Mouse (Mus musculus) left cerebral cortex, adult 11 months (tissue): ENCODE data around the gene Cog2.

ENCODE experiments used
- DNase-seq: peaks from one replicate; pipeline ENCODE4 v3.0.0; 2022; ENCODE audit warnings: low spot score

Gene Cog2

DNA sequence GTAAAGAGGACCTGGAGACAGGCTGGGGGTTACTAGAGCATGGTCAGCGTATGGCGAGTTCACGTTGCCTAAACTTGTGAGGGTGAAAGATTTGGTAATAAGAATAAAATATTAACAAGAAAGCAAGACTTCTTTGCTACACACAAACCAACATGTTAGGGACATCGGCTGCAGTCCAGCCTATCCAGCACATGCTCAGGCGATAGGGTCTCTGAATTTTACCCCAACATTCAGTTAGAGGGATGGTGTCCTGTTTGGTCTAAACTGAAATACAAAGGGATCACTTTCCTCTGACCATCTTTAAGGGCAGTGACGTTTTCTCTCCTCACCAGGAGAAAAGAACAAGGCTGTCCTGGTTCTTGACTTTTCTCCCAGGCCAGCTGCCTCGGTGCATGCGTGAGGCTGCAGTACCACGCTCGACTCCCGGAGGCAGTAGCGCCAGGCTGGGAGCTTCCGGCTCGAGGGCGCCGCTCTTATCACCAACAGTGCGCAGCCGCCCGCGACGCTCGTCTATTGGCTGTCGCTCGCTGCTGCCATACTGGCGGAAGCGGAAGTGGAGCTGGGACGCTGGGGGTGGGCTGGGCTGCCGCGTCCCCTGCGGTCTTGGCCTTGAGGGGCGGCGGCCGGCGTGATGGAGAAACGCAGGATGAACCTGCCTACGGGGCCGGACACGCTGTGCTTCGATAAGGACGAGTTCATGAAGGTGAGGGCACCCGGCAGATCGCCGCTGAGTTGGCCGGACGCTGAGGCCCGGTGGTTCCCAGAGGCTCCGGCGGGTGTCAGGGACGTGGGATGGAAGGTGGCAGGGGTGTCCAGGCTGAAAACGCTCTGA lies at the start of gene Cog2:
TSS of gene Cog2 (plus strand) at position 519 of the 832 bp plus-strand sequence.
- DNase-seq, result peak; percentile 82

GRCm38 (mm10) chr8:124475690-124476089 lies 44.9 kb upstream of the Cog2 start:
- DNase-seq, result no peak

DNA sequence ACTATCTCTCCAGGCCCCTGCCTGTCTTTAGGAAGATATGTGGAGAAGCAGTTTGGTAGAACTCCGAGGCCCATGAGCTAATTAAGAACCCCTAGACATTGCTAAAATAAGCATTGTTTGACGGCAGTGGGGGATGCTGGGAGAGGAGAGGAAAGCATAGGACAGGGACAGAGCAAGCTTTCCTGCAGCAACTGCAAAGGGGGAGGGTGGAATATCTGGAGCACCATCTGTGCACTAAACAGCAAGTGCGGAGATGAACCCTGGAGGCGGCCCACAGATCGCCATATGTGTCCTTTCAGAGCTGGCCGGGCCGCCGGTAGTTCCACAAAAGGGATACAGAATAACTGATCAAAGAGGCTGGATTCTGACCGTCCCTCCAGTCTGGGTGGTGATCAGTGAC lies 43.9 kb upstream of the Cog2 start:
- peak; percentile 69 for DNase-seq

DNA sequence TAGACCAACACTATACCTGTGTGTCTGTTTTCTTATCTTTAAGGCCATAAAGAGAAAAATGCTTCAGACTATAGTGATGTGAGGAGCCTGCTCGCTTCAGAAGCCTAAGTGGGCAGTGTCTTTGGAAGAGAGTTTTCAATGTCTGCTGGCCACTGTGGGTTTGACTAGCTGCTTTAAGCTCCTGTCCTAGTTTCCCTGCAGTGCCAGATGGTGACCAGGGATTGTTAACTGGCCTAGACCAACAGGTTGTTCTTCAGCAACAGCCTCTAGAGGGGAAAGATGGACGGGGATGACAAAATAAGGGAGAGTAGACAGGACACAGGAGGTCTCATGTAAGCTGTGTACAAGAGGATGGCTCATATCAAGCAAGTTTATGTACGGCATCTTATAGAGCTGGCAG lies 41.3 kb upstream of the Cog2 start:
- no peak for DNase-seq

DNA sequence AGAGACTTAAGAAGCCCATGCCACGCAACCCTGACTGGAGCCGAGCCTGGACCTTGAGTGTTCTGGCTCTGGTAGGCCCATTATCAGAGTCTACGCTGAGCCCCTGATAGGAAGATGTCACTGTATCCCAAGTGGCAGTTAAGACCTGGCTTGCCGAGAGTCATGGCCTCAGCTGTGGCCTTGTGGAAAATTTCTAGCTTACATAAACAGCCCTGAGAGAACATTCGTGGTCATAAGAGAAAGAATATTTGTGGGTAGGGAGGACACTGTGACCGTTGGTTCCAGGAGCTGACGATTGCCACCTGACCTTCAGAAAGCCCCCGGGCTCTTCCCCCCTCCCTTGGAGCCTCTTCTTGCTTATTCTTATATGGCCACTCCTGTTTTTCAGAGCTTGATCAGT lies 40.2 kb upstream of the Cog2 start:
- no peak for DNase-seq

DNA sequence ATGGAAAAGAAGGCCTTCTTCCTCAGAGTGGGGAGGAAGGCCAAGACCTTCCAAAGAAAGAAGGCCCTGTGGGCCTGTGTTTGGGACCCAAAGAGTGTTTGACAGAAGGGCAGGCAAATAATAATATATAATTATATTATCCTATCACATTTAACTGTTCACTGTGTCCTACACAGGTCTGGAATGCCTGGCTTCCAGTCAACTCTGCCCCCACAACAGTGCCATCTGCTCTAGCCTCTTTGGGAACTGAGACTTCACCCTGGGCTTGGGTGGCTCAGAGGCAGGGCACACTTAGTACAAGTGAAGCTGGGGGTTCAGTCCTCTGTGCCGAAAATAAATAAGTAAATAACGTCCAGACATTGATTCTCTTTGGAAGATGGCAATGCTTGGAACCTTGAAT lies 37.8 kb upstream of the Cog2 start:
- DNase-seq, result no peak

DNA sequence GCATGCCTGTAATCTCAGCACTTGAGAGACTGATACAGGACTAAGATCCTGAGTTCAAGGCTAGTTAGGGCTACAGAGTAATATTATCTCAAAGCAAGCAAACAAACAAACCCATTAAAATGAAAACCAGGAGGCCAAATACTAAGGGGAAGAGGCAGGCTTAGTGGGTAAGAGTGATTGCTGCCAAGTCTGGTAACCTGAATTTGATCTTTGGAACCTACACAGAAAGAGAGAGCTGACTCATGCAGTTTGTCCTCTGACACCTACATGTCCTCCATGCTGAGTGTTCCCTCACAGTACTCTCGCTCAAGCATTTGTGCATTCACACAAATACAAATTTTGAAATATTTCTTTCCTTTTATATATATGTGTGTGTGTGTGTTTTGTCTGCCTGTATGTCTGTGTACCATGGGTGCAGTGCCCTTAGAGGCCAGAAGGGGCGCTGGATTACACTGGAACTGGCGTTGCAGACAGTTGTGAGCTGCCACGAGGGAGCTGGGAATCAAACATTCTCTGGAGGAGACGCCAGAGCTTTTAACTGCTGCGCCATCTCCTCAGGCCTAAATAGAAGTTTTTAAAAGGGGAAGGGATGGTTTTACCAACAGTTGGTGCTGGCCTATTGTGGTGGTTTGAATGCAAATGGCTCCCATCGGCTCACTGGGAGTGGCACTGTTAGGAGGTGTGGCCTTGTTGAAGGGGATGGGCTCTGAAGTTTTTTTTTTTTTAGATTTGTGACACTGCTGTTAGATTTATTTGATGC lies 37.0 kb upstream of the Cog2 start:
- no peak for DNase-seq

GRCm38 (mm10) chr8:124489311-124489710 lies 31.3 kb upstream of the Cog2 start:
- DNase-seq, result no peak

GRCm38 (mm10) chr8:124489786-124490185 lies 30.8 kb upstream of the Cog2 start:
- no peak for DNase-seq

DNA sequence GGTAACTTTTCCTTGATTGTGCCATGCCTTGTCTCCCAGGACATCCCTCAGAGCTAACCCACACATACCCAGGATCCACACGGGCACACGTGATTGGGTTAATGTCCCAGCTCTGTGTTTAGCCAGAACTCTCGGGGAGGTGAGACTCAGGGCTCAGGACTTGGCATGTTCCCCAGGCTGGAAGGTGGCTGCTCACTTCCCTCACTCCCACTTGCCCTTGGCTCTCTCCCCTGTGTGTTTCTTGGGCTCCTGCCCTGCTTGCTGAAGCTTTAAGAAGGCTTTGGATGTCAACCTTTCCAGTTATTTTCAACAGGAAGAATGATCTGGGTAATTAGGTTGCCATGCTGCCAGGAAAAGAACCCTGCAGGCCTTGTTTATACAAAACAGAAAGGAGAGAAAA lies 26.2 kb upstream of the Cog2 start:
- DNase-seq, result no peak

GRCm38 (mm10) chr8:124494955-124495354 lies 25.6 kb upstream of the Cog2 start:
- DNase-seq, result no peak

GRCm38 (mm10) chr8:124495676-124496075 lies 24.9 kb upstream of the Cog2 start:
- DNase-seq, result no peak

GRCm38 (mm10) chr8:124496266-124496665 lies 24.3 kb upstream of the Cog2 start:
- no peak for DNase-seq

- no peak for DNase-seq
Measured at GRCm38 (mm10) chr8:124496871-124497270, 23.7 kb upstream of the Cog2 start.

DNA sequence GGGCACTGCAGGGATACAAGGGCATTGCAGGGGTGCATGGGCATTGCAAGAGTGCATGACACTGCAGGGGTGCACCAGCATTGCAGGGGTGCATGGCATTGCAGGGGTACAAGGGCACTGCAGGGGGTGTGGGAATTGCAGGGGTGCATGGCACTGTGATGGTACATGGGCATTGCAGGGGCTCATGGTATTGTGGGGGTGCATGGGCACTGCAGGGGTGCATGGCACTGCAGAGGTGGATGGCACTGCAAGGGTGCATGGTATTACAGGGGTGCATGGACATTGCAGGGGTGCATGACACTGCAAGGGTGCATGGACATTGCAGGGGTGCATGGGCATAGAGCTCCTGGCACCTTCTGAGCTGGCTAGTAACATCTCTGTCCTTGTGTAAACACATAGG lies 22.2 kb upstream of the Cog2 start:
- no peak for DNase-seq

DNA sequence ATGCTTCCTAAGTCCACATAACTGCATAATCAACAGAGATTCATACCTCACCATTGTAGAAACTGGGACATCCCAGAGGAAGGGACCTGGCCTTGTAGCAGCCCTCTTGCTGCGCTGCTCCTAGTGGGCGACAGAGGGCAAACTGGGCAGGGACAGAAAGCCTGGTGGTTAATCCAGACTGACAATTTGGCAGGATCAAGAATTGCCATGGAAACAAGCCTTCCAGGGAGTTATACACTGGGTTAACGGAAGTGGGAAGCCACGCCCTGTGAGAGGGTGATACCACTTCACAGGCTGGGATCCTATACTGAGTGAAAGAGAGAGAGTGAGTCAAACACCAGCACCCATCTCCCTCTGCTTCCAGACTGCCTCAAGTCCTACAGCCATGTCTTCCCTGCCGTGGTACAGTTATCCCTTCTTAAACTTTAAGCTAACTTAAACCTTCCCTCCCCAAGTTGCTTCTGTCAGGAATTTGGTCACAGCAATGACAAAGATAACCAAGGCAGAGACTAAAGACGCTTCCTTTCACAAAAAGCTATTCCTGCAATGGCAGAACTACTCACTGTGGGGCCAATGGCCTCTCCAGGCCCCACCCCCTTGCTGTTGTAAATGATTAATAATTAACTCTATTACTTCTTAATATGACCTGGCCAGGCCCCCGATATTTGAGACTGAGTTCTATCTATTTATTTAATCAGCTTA lies 21.2 kb upstream of the Cog2 start:
- DNase-seq, result no peak

GRCm38 (mm10) chr8:124499938-124500239 lies 20.7 kb upstream of the Cog2 start:
- no peak for DNase-seq

DNA sequence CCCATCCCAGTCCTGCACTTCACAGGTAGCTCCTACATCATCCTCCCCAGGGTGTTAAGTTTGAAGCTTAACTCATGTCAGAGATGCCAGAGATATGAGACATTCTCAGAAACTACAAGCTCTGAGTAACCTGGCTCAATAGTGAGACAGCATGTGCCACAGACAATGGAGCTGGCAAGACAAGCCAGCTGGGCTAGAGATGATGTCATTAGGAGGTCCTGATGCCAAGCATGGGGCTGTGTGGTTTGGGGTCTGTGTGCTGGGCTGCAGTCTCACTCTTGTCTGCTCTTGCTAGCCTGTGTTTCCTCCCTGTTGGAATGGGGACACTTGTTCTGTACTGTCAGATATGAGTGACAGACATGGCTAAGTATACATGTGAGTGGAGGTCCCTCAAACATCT lies 14.9 kb upstream of the Cog2 start:
- DNase-seq, result no peak

DNA sequence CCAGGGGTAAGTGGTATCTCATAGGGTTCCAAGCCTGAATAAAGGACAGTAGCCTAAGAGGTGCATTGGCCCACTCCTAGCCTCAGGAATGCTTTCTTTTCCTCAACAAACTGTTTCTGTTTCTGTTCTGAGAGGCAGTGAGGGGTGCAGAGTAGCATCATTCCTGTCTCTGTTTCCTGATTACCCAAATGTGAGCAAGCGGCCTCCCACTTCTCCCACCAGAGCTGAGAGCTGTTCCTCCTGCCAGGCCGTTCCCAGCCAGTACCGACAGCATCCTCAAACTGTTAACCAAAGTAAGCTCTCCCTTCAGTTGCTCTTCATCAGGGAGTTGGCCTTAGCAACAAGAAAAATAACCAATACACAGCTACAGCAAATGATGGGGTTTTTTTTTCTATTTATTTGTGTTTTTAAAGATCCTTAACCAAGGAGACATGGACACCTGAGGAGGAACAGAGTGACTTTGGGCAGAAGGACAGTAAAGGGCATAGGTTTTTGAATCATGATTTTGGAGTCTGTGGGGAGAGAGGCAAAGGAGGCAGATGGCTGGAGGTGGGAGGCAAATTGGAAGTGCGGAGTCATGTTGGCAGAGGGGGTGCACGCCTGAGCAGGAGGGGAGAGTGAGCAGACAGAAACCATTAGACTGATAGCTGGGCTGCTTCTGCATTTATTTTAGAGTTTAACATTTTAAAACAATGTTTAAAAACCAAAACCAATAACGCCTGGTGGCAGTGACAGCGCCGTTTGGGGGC lies 12.8 kb upstream of the Cog2 start:
- peak; percentile 53 for DNase-seq

- no peak for DNase-seq
Measured at GRCm38 (mm10) chr8:124508321-124508695, 12.3 kb upstream of the Cog2 start.

GRCm38 (mm10) chr8:124509156-124509555 lies 11.4 kb upstream of the Cog2 start:
- DNase-seq, result no peak

- no peak for DNase-seq
Measured at GRCm38 (mm10) chr8:124516039-124516438, 4.5 kb upstream of the Cog2 start.
